Mouse (Mus musculus) hindbrain, embryonic 12.5 days (tissue): ENCODE results near the gene Dnaaf3. TPM values are rescaled to one million over a fixed set of nuclear protein-coding genes. Genes with fewer than 3 reads are reported as not detected.
A peak's percentile ranks its signal among the peaks of the same experiment; 100 is the strongest.

Source experiments
- ATAC-seq: fragments of 200-750 bp; cut with Nextera tagmentation; 2 replicates; pipeline ENCODE4 v1.8.0; 2017; ENCODE audit warnings: moderate TSS enrichment; ENCODE audit not compliant: low FRiP score
- H3K27ac ChIP-seq: fragments of 300-500 bp; sonication (generic); 2 replicates; pipeline ENCODE4 v1.5.1; 2016; ENCODE audit warnings: mild to moderate bottlenecking
- H3K27me3 ChIP-seq: fragments of 300-500 bp; sonication (generic); 2 replicates; pipeline ENCODE4 v1.6.1; 2016; ENCODE audit warnings: mild to moderate bottlenecking
- H3K36me3 ChIP-seq: fragments of 300-500 bp; sonication (generic); 2 replicates; pipeline ENCODE4 v1.6.1; 2016; ENCODE audit warnings: mild to moderate bottlenecking
- H3K4me1 ChIP-seq: fragments of 300-500 bp; sonication (generic); 2 replicates; pipeline ENCODE4 v1.6.1; 2016
- H3K4me2 ChIP-seq: fragments of 300-500 bp; sonication (generic); replicated peaks from 2 replicates; pipeline ENCODE4 v1.6.1; 2016; ENCODE audit warnings: mild to moderate bottlenecking
- H3K4me3 ChIP-seq: fragments of 300-500 bp; sonication (generic); 2 replicates; pipeline ENCODE4 v1.5.1; 2016; ENCODE audit warnings: mild to moderate bottlenecking
- H3K9ac ChIP-seq: fragments of 300-500 bp; sonication (generic); 2 replicates; pipeline ENCODE4 v1.6.1; 2016; ENCODE audit warnings: mild to moderate bottlenecking, moderate library complexity
- H3K9me3 ChIP-seq: fragments of 300-500 bp; sonication (generic); replicated peaks from 2 replicates; pipeline ENCODE4 v1.6.1; 2016; ENCODE audit warnings: mild to moderate bottlenecking
- WGBS: fragments of 180-500 bp; shearing (Covaris S2); methylation state at CpG from one replicate; pipeline ENCODE4 v1.1.7; 2016; 5-methylcytosine and 5-hydroxymethylcytosine counted together
- microRNA-seq: library from miRNA; unstranded; fragments of <30 nt; microRNA quantifications from one replicate; pipeline ENCODE4, GENCODE M21; 2017
- polyA plus RNA-seq: library from polyadenylated mRNA; unstranded; fragments of >200 nt; fragmentation: Nextera tagmentation; extraction: Ambion mirVana; gene quantifications from 2 replicates; pipeline ENCODE4 v1.2.1, GENCODE M21; 2016

Dnaaf3 gene
- polyA plus RNA-seq, 1 experiment from 2014 or later: 3.6 TPM

DNA sequence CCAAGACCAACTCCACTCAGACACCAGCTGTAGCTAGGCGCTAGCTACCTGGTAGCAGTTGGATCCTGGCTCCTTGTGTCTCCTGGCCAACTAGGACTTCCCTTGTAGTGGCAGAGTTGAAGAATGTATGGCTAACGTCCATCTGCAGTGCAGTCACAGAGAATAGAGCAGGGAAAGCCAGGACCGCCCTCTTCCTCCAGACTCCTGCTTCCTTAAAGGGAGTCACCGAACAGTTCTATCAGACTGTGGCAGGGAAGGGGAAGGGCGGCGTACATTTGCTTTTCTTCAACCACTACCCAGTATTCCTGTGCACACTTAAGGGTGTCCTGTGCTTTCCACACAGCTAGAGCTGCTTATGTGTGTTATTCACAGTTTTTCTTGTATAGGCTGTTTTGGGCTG, 40.9 kb downstream of the Dnaaf3 start:
- H3K4me2 ChIP-seq: no peak overlapping the region
- no peaks in the 10 kb centered on the region for H3K9me3 ChIP-seq
- H3K36me3 ChIP-seq: peaks cover 66% of the 10 kb centered on the region
- no peak for ATAC-seq
- no peak overlapping the region for H3K9ac ChIP-seq
- H3K27ac ChIP-seq: no peak overlapping the region
- no peaks in the 10 kb centered on the region for H3K4me1 ChIP-seq
- H3K4me3 ChIP-seq: no peak overlapping the region
- no peaks in the 10 kb centered on the region for H3K27me3 ChIP-seq
- WGBS: 87% methylated on average over 6 of the region's 6 CpGs

DNA sequence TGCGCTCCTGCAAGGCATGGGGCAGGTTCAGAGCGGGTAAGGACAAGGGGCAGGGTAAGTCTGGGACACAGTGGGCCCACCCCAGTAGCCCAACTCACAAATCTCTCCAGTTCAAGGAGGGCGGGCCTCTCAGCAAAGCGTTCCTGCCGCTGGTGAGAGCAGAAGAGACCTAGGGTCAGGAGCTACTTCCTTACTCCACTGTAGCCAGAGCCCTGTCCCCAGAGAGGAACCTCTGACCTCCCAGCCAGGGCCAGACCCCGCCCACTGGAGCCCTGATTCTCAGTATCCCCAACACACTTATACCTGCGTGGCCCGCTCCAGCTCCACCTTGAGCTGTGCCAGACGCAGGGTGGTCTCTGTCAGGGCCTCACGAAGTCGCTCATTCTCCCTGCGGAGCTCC, 50.0 kb downstream of the Dnaaf3 start:
- Histone ChIP-seq H3K4me1 (peaks cover 20% of the 10 kb centered on the region), H3K9ac (no peak overlapping the region), H3K27ac (no peak overlapping the region), H3K36me3 (peaks cover 61% of the 10 kb centered on the region), H3K9me3 (no peaks in the 10 kb centered on the region), H3K4me3 (no peak overlapping the region), H3K27me3 (peaks cover 6% of the 10 kb centered on the region), H3K4me2 (no peak overlapping the region)
- no peak for ATAC-seq
- 85% methylated on average over 12 of the region's 12 CpGs for WGBS

DNA sequence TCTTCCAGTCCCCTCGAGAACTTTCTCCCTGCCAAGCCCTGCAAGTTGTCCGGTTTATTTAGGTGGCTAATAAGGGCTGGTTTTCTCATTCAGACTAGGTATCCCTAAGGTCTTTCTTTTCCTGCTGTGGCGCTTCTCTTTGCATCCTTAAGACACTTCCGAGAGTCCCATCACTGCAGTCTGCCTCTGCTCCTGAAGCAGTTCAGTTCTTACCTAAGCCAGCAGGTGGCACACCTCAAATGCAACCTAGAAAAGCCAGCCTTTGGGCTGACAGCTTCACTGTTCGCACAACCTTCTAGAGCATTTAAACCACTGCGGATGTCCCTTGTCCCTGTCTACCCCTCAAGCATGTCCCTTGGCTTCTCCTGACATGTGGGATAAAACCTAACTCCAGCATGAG, 52.6 kb downstream of the Dnaaf3 start:
- Histone ChIP-seq H3K4me3 (no peak overlapping the region), H3K9me3 (no peaks in the 10 kb centered on the region), H3K4me2 (no peak overlapping the region), H3K36me3 (peaks cover 41% of the 10 kb centered on the region), H3K4me1 (peaks cover 20% of the 10 kb centered on the region), H3K27me3 (peaks cover 25% of the 10 kb centered on the region), H3K27ac (no peak overlapping the region), H3K9ac (no peak overlapping the region)
- WGBS: 40% methylated on average over 6 of the region's 6 CpGs
- ATAC-seq: no peak

DNA sequence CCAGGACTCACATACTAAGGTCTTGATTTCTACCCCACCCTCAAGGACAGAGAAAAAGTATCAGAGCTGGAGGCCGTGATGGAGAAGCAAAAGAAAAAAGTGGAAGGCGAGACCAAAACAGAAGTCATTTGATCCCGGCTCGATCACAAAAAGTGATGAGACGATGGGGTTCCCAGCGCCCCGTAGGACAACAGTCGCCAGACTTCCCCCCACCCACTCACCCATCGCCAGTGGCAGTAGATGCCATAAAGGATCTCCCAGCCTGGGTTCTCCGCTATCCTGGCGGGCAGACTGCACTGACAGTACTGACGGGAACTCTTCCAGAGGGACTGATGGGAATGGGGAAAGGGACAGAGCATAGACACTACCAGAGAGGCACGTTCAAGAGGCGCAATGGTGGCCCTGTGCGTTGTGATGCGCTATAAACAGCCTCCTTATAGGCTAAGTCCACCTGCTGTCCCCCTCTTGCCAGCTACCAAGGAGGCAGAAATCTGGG, 53.4 kb downstream of the Dnaaf3 start:
- peaks cover 33% of the 10 kb centered on the region for H3K27me3 ChIP-seq
- H3K36me3 ChIP-seq: peaks cover 32% of the 10 kb centered on the region
- peak overlapping the region; percentile 52 for H3K9ac ChIP-seq
- H3K4me3 ChIP-seq: peak overlapping the region; percentile 44
- peaks cover 20% of the 10 kb centered on the region for H3K4me1 ChIP-seq
- H3K27ac ChIP-seq: peak overlapping the region; percentile 74
- no peaks in the 10 kb centered on the region for H3K9me3 ChIP-seq
- 4% methylated on average over 16 of the region's 16 CpGs for WGBS
- ATAC-seq: no peak
- peak overlapping the region; percentile 97 for H3K4me2 ChIP-seq

DNA sequence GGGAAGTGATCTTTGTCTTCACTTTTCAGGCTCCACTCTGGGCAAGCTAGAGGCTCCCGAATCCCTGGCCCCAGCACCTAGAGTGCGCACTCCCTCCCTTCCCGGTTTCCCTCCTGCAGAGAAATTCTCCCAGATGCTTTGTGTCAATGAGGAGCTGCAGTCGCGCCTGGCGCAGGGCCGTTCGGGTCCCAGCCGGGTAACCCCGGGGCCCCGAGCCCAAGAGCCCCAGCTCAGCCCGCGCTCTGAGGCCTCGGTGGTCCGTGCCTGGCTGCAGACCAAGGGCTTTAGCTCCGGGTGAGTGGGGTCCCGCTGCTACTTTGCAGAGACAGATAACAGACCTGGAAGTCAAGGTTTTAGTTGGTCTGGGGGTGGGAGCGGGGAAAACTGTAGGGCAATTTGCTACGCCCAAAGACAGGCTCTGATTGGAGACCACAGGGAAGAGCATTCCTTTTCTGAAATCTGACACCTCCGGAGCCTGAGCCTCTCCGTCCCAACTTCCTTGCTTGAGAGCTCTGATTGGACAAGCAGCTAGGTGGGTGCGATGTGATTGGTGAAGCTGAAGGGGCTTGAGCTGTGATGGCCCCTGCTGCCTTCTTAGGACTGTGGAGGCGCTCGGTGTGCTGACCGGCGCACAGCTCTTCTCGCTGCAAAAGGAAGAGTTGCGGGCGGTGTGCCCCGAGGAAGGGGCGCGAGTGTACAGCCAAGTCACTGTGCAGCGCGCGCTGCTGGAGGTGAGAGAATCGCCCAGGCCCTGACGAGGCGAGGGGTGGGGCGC, 54.0 kb downstream of the Dnaaf3 start:
- WGBS: under 1% methylated on average over 39 of the region's 39 CpGs
- Histone ChIP-seq H3K4me2 (peak overlapping the region; percentile 97), H3K4me3 (peak overlapping the region; percentile 44), H3K4me1 (peaks cover 20% of the 10 kb centered on the region), H3K9me3 (no peaks in the 10 kb centered on the region), H3K9ac (peak overlapping the region; percentile 62), H3K36me3 (peaks cover 26% of the 10 kb centered on the region), H3K27ac (peak overlapping the region; percentile 90), H3K27me3 (peaks cover 40% of the 10 kb centered on the region)
- ATAC-seq: peak; percentile 97

DNA sequence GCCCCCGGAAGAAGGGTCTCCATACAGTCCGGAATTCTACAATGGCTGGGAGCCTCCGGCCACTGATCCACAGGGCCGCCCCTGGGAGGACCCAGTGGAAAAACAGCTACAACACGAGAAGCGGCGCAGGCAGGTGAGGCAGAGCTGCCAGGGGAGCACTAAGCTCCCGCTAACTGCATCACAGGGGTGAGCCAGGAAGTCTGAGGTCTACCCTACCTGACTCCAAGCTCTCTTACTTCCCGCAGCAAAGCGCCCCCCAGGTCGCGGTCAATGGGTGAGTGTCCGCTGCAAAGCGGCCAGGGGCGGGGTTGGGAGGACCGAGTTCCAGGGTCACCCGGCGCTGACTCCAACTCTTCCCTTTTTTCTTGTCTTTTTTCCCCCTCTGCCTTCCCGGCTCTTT, 58.3 kb downstream of the Dnaaf3 start:
- peaks cover 22% of the 10 kb centered on the region for H3K4me1 ChIP-seq
- H3K27ac ChIP-seq: no peak overlapping the region
- no peak overlapping the region for H3K9ac ChIP-seq
- H3K27me3 ChIP-seq: peaks cover 64% of the 10 kb centered on the region
- no peak for ATAC-seq
- WGBS: 10% methylated on average over 19 of the region's 19 CpGs
- no peaks in the 10 kb centered on the region for H3K36me3 ChIP-seq
- H3K4me2 ChIP-seq: no peak overlapping the region
- H3K4me3 ChIP-seq: no peak overlapping the region
- H3K9me3 ChIP-seq: no peaks in the 10 kb centered on the region

Small RNA genes lying within 50 kb of the gene (microRNA-seq; reads per million reads assigned to microRNA genes)
- gene Gm23577: not detected

Other genes starting within 250 kb of the Dnaaf3 start
- not detected in 2 replicates for gene Ncr1, start 194.7 kb downstream of the Dnaaf3 start, polyA plus RNA-seq
- 0.22 and 0.40 TPM in 2 replicates for gene Gp6, start 134.7 kb downstream of the Dnaaf3 start, polyA plus RNA-seq
- gene Rdh13, start 86.8 kb downstream of the Dnaaf3 start, polyA plus RNA-seq: 29.2 and 30.1 TPM in 2 replicates
- gene Eps8l1, start 71.8 kb downstream of the Dnaaf3 start, polyA plus RNA-seq: 7.1 and 8.6 TPM in 2 replicates
- 65.8 and 72.0 TPM in 2 replicates for gene Ppp1r12c, start 30.8 kb downstream of the Dnaaf3 start, polyA plus RNA-seq
- gene Tnnt1, start 16.1 kb downstream of the Dnaaf3 start, polyA plus RNA-seq: 19.2 and 72.4 TPM in 2 replicates
- 2.2 and 3.1 TPM in 2 replicates for gene Tnni3, start 8.2 kb downstream of the Dnaaf3 start, polyA plus RNA-seq
- gene Syt5, start 15.1 kb upstream of the Dnaaf3 start, polyA plus RNA-seq: 32.9 and 33.2 TPM in 2 replicates
- gene Ptprh, start 71.6 kb upstream of the Dnaaf3 start, polyA plus RNA-seq: 0.13 and 0.40 TPM in 2 replicates
- 3.2 and 3.5 TPM in 2 replicates for gene Tmem86b, start 99.0 kb upstream of the Dnaaf3 start, polyA plus RNA-seq
- 15.0 and 17.1 TPM in 2 replicates for gene Ppp6r1, start 126.6 kb upstream of the Dnaaf3 start, polyA plus RNA-seq
- gene Hspbp1, start 152.6 kb upstream of the Dnaaf3 start, polyA plus RNA-seq: 108 and 110 TPM in 2 replicates
- gene Brsk1, start 158.2 kb upstream of the Dnaaf3 start, polyA plus RNA-seq: 5.8 and 5.9 TPM in 2 replicates
- 0.26 and 0.48 TPM in 2 replicates for gene Tmem150b, start 192.8 kb upstream of the Dnaaf3 start, polyA plus RNA-seq
- 87.5 and 91.5 TPM in 2 replicates for gene Kmt5c, start 207.7 kb upstream of the Dnaaf3 start, polyA plus RNA-seq
- 37.6 and 39.8 TPM in 2 replicates for gene Cox6b2, start 220.6 kb upstream of the Dnaaf3 start, polyA plus RNA-seq
- not detected in 2 replicates for gene Fam71e2, start 238.8 kb upstream of the Dnaaf3 start, polyA plus RNA-seq